Mouse (Mus musculus) ES-E14 (cell line): Measurements from ENCODE around the gene Ncapd3. TPM values are rescaled to one million over a fixed set of nuclear protein-coding genes. Genes with fewer than 3 reads are reported as not detected.

Source experiments
- DNase-seq: peaks from one replicate; pipeline ENCODE4 v3.0.0-alpha.2; 2013; ENCODE audit warnings: low read depth, low spot score
- H3K27ac ChIP-seq: 2 replicates; pipeline ENCODE4 v1.5.1; 2012; ENCODE audit warnings: low read depth, mild to moderate bottlenecking, low read length, moderate library complexity, mixed read lengths; ENCODE audit not compliant: poor library complexity, insufficient read depth, severe bottlenecking
- H3K36me3 ChIP-seq: 2 replicates; pipeline ENCODE4 v1.6.1; 2012; ENCODE audit warnings: mild to moderate bottlenecking, low read length, moderate library complexity, mixed read lengths; ENCODE audit not compliant: control insufficient read depth, poor library complexity, insufficient read depth, severe bottlenecking
- H3K4me1 ChIP-seq, 2 experiments: fragments of 150-350 bp in 1 of 2; sonication (generic) in 1 of 2; 2 replicates each; pipeline ENCODE4 v1.6.1; 2012; ENCODE audit warnings: low read length in 2 of 2, mild to moderate bottlenecking in 1 of 2, mixed read lengths in 1 of 2; ENCODE audit not compliant: control insufficient read depth in 2 of 2, insufficient read depth in 2 of 2, poor library complexity in 1 of 2
- H3K4me3 ChIP-seq, 2 experiments: fragments of 150-350 bp in 1 of 2; sonication (generic) in 1 of 2; 2 replicates each; pipeline ENCODE4 v1.5.1; 2012; ENCODE audit warnings: low read length in 2 of 2, low read depth in 1 of 2, mild to moderate bottlenecking in 1 of 2, mixed read lengths in 1 of 2; ENCODE audit not compliant: insufficient read depth in 1 of 2, poor library complexity in 1 of 2, severe bottlenecking in 1 of 2
- H3K9ac ChIP-seq: 2 replicates; pipeline ENCODE4 v1.6.1; 2012; ENCODE audit warnings: low read depth, mild to moderate bottlenecking, low read length, mixed read lengths; ENCODE audit not compliant: poor library complexity, insufficient read depth, severe bottlenecking
- H3K9me3 ChIP-seq: fragments of 150-350 bp; sonication (generic); 2 replicates; pipeline ENCODE4 v1.6.1; 2012; ENCODE audit warnings: low read depth, mild to moderate bottlenecking, low read length; ENCODE audit not compliant: control insufficient read depth, insufficient read depth
- CHD2 ChIP-seq: IDR thresholded peaks from 2 replicates; pipeline ENCODE4 v1.6.1; 2014; ENCODE audit warnings: mild to moderate bottlenecking, low read depth, low read length, inconsistent platforms
- HCFC1 ChIP-seq: IDR thresholded peaks from 2 replicates; pipeline ENCODE4 v1.6.1; 2012; ENCODE audit warnings: low read length, inconsistent platforms, borderline replicate concordance; ENCODE audit not compliant: insufficient read depth
- MAFK ChIP-seq: IDR thresholded peaks from 2 replicates; pipeline ENCODE4 v1.6.1; 2014; ENCODE audit warnings: mild to moderate bottlenecking, low read depth, low read length, inconsistent platforms; ENCODE audit not compliant: insufficient read depth
- ZC3H11A ChIP-seq: IDR thresholded peaks from 2 replicates; pipeline ENCODE4 v1.6.1; 2012; ENCODE audit warnings: low read depth, mild to moderate bottlenecking, inconsistent platforms, low read length, borderline replicate concordance
- ZNF384 ChIP-seq: IDR thresholded peaks from 2 replicates; pipeline ENCODE4 v1.6.1; 2012; ENCODE audit warnings: low read depth, low read length, inconsistent platforms
- in situ Hi-C, 2 experiments: fragments of 600-800 bp; cut with MboI; formaldehyde crosslinking; loops; one replicate each; pipeline ENCODE4 v1.15.1; 2025; ENCODE audit warnings: low sequenced_read_pairs in 2 of 2, inconsistent platforms in 1 of 2; ENCODE audit not compliant: unreplicated experiment in 2 of 2
- total RNA-seq: library from RNA; depleted of rRNA; stranded (reverse); fragments of 300-350 nt; gene quantifications from 2 replicates; pipeline ENCODE4 v1.2.3, GENCODE M21; 2012

Gene Ncapd3
- total RNA-seq, 1 experiment = 41.5 TPM

GRCm38 (mm10) chr9:27092916-27093315, 62.9 kb downstream of the Ncapd3 start:
- 0 out of 4 replicates have a peak, but pooled peaks cover 0 to 1% of the 10 kb centered on the region in 2 experiments for H3K4me1 ChIP-seq
- H3K9ac ChIP-seq = no peak overlapping the region
- TF ChIP-seq CHD2 = no peak
- no peak for TF ChIP-seq MAFK
- no peak for TF ChIP-seq ZNF384
- no peak for TF ChIP-seq ZC3H11A
- TF ChIP-seq HCFC1 = no peak
- in situ Hi-C loops = no loop called here
- DNase-seq = no peak
- H3K36me3 ChIP-seq = peaks cover 51% of the 10 kb centered on the region
- no peak overlapping the region for H3K27ac ChIP-seq
- H3K4me3 ChIP-seq = no peak overlapping the region
- no peaks in the 10 kb centered on the region for H3K9me3 ChIP-seq

- Histone ChIP-seq H3K27ac (no peak overlapping the region), H3K4me1 (0 out of 4 replicates have a peak, but pooled peaks cover 0 to 2% of the 10 kb centered on the region in 2 experiments), H3K9me3 (no peaks in the 10 kb centered on the region), H3K36me3 (peaks cover 34% of the 10 kb centered on the region), H3K4me3 (no peak overlapping the region), H3K9ac (no peak overlapping the region)
- in situ Hi-C loops = no loop called here
- TF ChIP-seq ZNF384 (no peak), ZC3H11A (no peak), CHD2 (no peak), HCFC1 (no peak), MAFK (no peak)
- no peak for DNase-seq
Measured at GRCm38 (mm10) chr9:27098092-27098491, 68.1 kb downstream of the Ncapd3 start.

GRCm38 (mm10) chr9:27098557-27098956, 68.6 kb downstream of the Ncapd3 start:
- TF ChIP-seq CHD2 (no peak), ZNF384 (no peak), MAFK (no peak), HCFC1 (no peak), ZC3H11A (no peak)
- in situ Hi-C loops = no loop called here
- no peak overlapping the region for H3K9ac ChIP-seq
- 0 out of 4 replicates have a peak, but pooled peaks cover 0 to 2% of the 10 kb centered on the region in 2 experiments for H3K4me1 ChIP-seq
- no peak for DNase-seq
- no peak overlapping the region for H3K4me3 ChIP-seq
- no peaks in the 10 kb centered on the region for H3K9me3 ChIP-seq
- no peak overlapping the region for H3K27ac ChIP-seq
- peaks cover 33% of the 10 kb centered on the region for H3K36me3 ChIP-seq

- DNase-seq = no peak
- H3K36me3 ChIP-seq = peaks cover 27% of the 10 kb centered on the region
- TF ChIP-seq ZNF384 (no peak), ZC3H11A (no peak), CHD2 (no peak), HCFC1 (no peak)
- no peak overlapping the region for H3K27ac ChIP-seq
- no peaks in the 10 kb centered on the region for H3K9me3 ChIP-seq
- in situ Hi-C loops = no loop called here
- H3K9ac ChIP-seq = no peak overlapping the region
- 0 out of 4 replicates have a peak, but pooled peaks cover 0 to 2% of the 10 kb centered on the region in 2 experiments for H3K4me1 ChIP-seq
- H3K4me3 ChIP-seq = no peak overlapping the region
Measured at GRCm38 (mm10) chr9:27099474-27099873, 69.5 kb downstream of the Ncapd3 start.

- in situ Hi-C loops = no loop called here
Measured at GRCm38 (mm10) chr9:27101466-27101865, 71.5 kb downstream of the Ncapd3 start.

More at GRCm38 (mm10) chr9:27101466-27101865, 71.5 kb downstream of the Ncapd3 start:
- no peak overlapping the region for H3K4me3 ChIP-seq
- 0 out of 4 replicates have a peak, but pooled peaks cover 0 to 2% of the 10 kb centered on the region in 2 experiments for H3K4me1 ChIP-seq
- H3K9ac ChIP-seq = no peak overlapping the region
- H3K9me3 ChIP-seq = no peaks in the 10 kb centered on the region
- H3K36me3 ChIP-seq = peaks cover 14% of the 10 kb centered on the region
- DNase-seq = no peak
- H3K27ac ChIP-seq = no peak overlapping the region
- no peak for TF ChIP-seq CHD2
- no peak for TF ChIP-seq ZC3H11A
